Mouse (Mus musculus) heart, embryonic 14.5 days (tissue): ENCODE results near the gene Slc10a6. TPM values are rescaled to one million over a fixed set of nuclear protein-coding genes. Genes with fewer than 3 reads are reported as not detected.

Source experiments
- ATAC-seq: fragments of 200-750 bp; cut with Nextera tagmentation; 2 replicates; pipeline ENCODE4 v1.8.0; 2017; ENCODE audit warnings: low read depth, moderate TSS enrichment; ENCODE audit not compliant: insufficient number of reproducible peaks, insufficient read depth, low FRiP score
- H3K27ac ChIP-seq, 2 experiments: fragments of 200-500 bp in 1 of 2; fragments of 300-500 bp in 1 of 2; sonication (generic) in 1 of 2; replicated peaks in 1 of 2; 2 replicates each; pipeline ENCODE4 v1.5.1; 2012 to 2014; ENCODE audit warnings: low read depth in 2 of 2, low read length in 2 of 2, control low read depth in 1 of 2, mild to moderate bottlenecking in 1 of 2, mixed read lengths in 1 of 2; ENCODE audit not compliant: control insufficient read depth in 1 of 2, insufficient read depth in 1 of 2
- H3K27me3 ChIP-seq: fragments of 300-500 bp; sonication (generic); 2 replicates; pipeline ENCODE4 v1.6.1; 2014; ENCODE audit warnings: mild to moderate bottlenecking, low read length, control low read depth; ENCODE audit not compliant: control insufficient read depth, insufficient read depth
- H3K36me3 ChIP-seq: fragments of 300-500 bp; sonication (generic); 2 replicates; pipeline ENCODE4 v1.6.1; 2014; ENCODE audit warnings: mild to moderate bottlenecking, control low read depth, low read length, mixed read lengths; ENCODE audit not compliant: control insufficient read depth, insufficient read depth
- H3K4me1 ChIP-seq, 2 experiments: fragments of 200-500 bp in 1 of 2; fragments of 300-500 bp in 1 of 2; sonication (generic) in 1 of 2; 2 replicates each; pipeline ENCODE4 v1.6.1; 2012 to 2014; ENCODE audit warnings: low read length in 2 of 2, control low read depth in 1 of 2, mixed read lengths in 1 of 2; ENCODE audit not compliant: control insufficient read depth in 2 of 2, insufficient read depth in 2 of 2
- H3K4me2 ChIP-seq: fragments of 300-500 bp; sonication (generic); 2 replicates; pipeline ENCODE4 v1.6.1; 2014; ENCODE audit warnings: mild to moderate bottlenecking, low read length
- H3K4me3 ChIP-seq, 2 experiments: fragments of 200-500 bp in 1 of 2; fragments of 300-500 bp in 1 of 2; sonication (generic) in 1 of 2; 2 replicates each; pipeline ENCODE4 v1.5.1; 2012 to 2014; ENCODE audit warnings: low read length in 2 of 2, mild to moderate bottlenecking in 2 of 2, control low read depth in 1 of 2, low read depth in 1 of 2, moderate library complexity in 1 of 2; ENCODE audit not compliant: control insufficient read depth in 1 of 2, insufficient read depth in 1 of 2
- H3K9ac ChIP-seq: fragments of 300-500 bp; sonication (generic); 2 replicates; pipeline ENCODE4 v1.6.1; 2014; ENCODE audit warnings: mild to moderate bottlenecking, low read length
- H3K9me3 ChIP-seq: fragments of 300-500 bp; sonication (generic); 2 replicates; pipeline ENCODE4 v1.6.1; 2016; ENCODE audit warnings: low read length, control low read depth; ENCODE audit not compliant: control insufficient read depth
- WGBS: fragments of 180-500 bp; shearing (Covaris S2); extraction: QIAGEN DNeasy Blood & Tissue Kit; methylation state at CpG from one replicate; pipeline ENCODE4 v1.1.7; 2014; 5-methylcytosine and 5-hydroxymethylcytosine counted together
- polyA plus RNA-seq: library from polyadenylated mRNA; unstranded; fragments of >200 nt; fragmentation: Nextera tagmentation; extraction: Ambion mirVana; gene quantifications from 2 replicates; pipeline ENCODE4 v1.2.1, GENCODE M21; 2014

Gene Slc10a6
- polyA plus RNA-seq, 1 experiment from 2014 or later, result 0.76 TPM

DNA sequence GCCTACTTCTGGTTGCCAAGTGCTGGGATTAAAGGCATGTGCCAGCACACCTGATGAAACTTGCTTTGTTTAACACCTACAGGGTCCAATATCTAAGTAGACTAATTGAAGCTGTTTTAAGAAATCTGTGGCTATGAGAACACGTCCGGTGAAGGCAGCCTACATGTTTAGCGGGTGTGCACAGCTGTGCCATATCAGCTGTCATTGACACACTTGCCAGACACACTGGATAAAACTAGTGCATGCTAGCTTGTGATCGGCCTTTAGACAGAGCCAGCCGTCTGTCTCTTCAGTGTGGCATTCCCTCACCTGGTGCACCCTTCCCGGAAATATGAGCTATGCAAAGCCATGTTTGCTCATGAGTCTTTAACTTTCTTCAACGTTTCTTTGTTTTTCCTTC lies 37.4 kb downstream of the Slc10a6 start:
- no peak overlapping the region for H3K4me2 ChIP-seq
- 49% methylated on average over 7 of the region's 7 CpGs for WGBS
- no peak for ATAC-seq
- peaks cover 22 to 28% of the 10 kb centered on the region in 2 experiments for H3K4me1 ChIP-seq
- no peaks in the 10 kb centered on the region for H3K27me3 ChIP-seq
- H3K9ac ChIP-seq, result no peak overlapping the region
- H3K27ac ChIP-seq, result peak overlapping the region in 1 of 2 experiments; percentile 31; a peak in 1 of 4 replicates
- H3K4me3 ChIP-seq, result no peak overlapping the region
- peaks cover 23% of the 10 kb centered on the region for H3K36me3 ChIP-seq
- no peaks in the 10 kb centered on the region for H3K9me3 ChIP-seq

DNA sequence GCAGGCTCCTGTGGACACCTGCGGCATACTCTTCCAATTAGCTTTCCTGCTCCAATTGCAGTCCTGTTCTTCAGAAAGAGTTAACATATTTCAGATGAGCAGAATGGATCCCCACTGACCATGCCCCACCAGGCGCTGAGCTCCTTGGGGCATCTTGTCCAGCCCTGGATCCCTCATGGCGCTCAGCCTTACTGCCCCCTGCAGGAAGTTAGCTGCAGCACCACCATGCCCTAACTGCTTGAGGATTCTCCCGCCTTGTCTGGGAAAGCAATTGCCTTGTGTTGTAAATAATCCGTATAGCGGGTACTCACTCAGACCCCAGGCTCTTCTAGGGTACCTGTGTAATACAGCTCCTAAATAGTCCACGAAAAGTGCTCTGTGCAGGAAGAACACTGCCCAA lies 42.0 kb downstream of the Slc10a6 start:
- Histone ChIP-seq H3K4me1 (peaks cover 4 to 9% of the 10 kb centered on the region in 2 experiments; a peak in 3 of 4 replicates), H3K4me2 (no peak overlapping the region), H3K27ac (peak overlapping the region in 1 of 2 experiments; percentile 30; a peak in 1 of 4 replicates), H3K4me3 (no peak overlapping the region), H3K36me3 (peaks cover 20% of the 10 kb centered on the region), H3K27me3 (no peaks in the 10 kb centered on the region), H3K9me3 (no peaks in the 10 kb centered on the region), H3K9ac (no peak overlapping the region)
- 72% methylated on average over 7 of the region's 7 CpGs for WGBS
- ATAC-seq, result no peak

GRCm38 (mm10) chr5:103579680-103580420 lies 49.4 kb downstream of the Slc10a6 start:
- no peaks in the 10 kb centered on the region for H3K27me3 ChIP-seq
- 65% methylated on average over 11 of the region's 11 CpGs for WGBS
- H3K4me3 ChIP-seq, result no peak overlapping the region
- 0 out of 2 replicates have a peak, but pooled peaks have one; percentile 26 for ATAC-seq
- no peak overlapping the region for H3K9ac ChIP-seq
- H3K36me3 ChIP-seq, result peaks cover 16% of the 10 kb centered on the region
- H3K4me1 ChIP-seq, result no peaks in the 10 kb centered on the region
- H3K4me2 ChIP-seq, result no peak overlapping the region
- no peak overlapping the region for H3K27ac ChIP-seq
- no peaks in the 10 kb centered on the region for H3K9me3 ChIP-seq

- H3K4me2 ChIP-seq, result no peak overlapping the region
- H3K27me3 ChIP-seq, result no peaks in the 10 kb centered on the region
- WGBS, result 91% methylated on average over 9 of the region's 9 CpGs
- no peaks in the 10 kb centered on the region for H3K9me3 ChIP-seq
- no peaks in the 10 kb centered on the region for H3K4me1 ChIP-seq
- H3K4me3 ChIP-seq, result no peak overlapping the region
- peaks cover 69% of the 10 kb centered on the region for H3K36me3 ChIP-seq
- H3K27ac ChIP-seq, result no peak overlapping the region
- H3K9ac ChIP-seq, result no peak overlapping the region
- ATAC-seq, result no peak
Measured at GRCm38 (mm10) chr5:103569446-103569845, 59.8 kb downstream of the Slc10a6 start.

GRCm38 (mm10) chr5:103568034-103568433 lies 61.2 kb downstream of the Slc10a6 start:
- Histone ChIP-seq H3K4me1 (no peaks in the 10 kb centered on the region), H3K4me2 (no peak overlapping the region)

DNA sequence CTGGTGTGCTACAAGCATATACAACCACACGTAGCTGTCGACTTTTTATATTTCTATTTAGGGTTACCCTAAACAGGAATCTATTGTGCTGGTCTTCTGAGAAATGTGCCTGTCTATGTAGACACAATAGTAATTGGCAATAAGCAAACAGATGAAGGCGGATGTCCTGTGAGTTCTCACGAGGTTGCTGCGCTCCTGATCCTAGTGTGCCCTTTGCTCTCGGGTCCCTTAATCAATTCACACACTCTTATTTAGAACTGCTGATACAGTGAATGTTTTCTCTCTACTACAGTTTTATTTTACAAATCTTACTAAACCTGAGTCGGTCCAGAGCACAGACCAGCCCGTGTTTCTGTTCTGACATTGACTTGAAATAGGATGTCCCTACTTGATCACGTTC lies 68.7 kb downstream of the Slc10a6 start:
- 94% methylated on average over 9 of the region's 9 CpGs for WGBS
- H3K4me2 ChIP-seq, result no peak overlapping the region
- H3K36me3 ChIP-seq, result peaks cover 94% of the 10 kb centered on the region
- H3K27ac ChIP-seq, result no peak overlapping the region
- no peaks in the 10 kb centered on the region for H3K4me1 ChIP-seq
- ATAC-seq, result no peak
- no peaks in the 10 kb centered on the region for H3K27me3 ChIP-seq
- no peaks in the 10 kb centered on the region for H3K9me3 ChIP-seq
- no peak overlapping the region for H3K4me3 ChIP-seq
- no peak overlapping the region for H3K9ac ChIP-seq

More at GRCm38 (mm10) chr5:103568034-103568433, 61.2 kb downstream of the Slc10a6 start:
- WGBS, result 88% methylated on average over 4 of the region's 4 CpGs
- no peak for ATAC-seq
- H3K27me3 ChIP-seq, result no peaks in the 10 kb centered on the region
- H3K36me3 ChIP-seq, result peaks cover 70% of the 10 kb centered on the region
- H3K27ac ChIP-seq, result no peak overlapping the region
- H3K9ac ChIP-seq, result no peak overlapping the region
- H3K4me3 ChIP-seq, result no peak overlapping the region
- no peaks in the 10 kb centered on the region for H3K9me3 ChIP-seq
